Mouse (Mus musculus) liver, postnatal 0 days (tissue): Measurements from ENCODE around the gene Mea1. TPM values are rescaled to one million over a fixed set of nuclear protein-coding genes. Genes with fewer than 3 reads are reported as not detected.
A peak's percentile ranks its signal among the peaks of the same experiment; 100 is the strongest.

ENCODE experiments used
- ATAC-seq: fragments of 200-750 bp; cut with Nextera tagmentation; 2 replicates; pipeline ENCODE4 v1.8.0; 2017; ENCODE audit warnings: mild to moderate bottlenecking, moderate library complexity
- DNase-seq: peaks from one replicate; pipeline ENCODE4 v3.0.0-alpha.2; 2016
- H3K27ac ChIP-seq: fragments of 300-500 bp; sonication (generic); 2 replicates; pipeline ENCODE4 v1.5.1; 2014; ENCODE audit warnings: antibody characterized with exemption, moderate library complexity, mild to moderate bottlenecking, low read depth
- H3K27me3 ChIP-seq: fragments of 300-500 bp; sonication (generic); 2 replicates; pipeline ENCODE4 v1.6.1; 2014; ENCODE audit warnings: low read length, control low read depth, mixed read lengths; ENCODE audit not compliant: insufficient read depth
- H3K36me3 ChIP-seq: fragments of 300-500 bp; sonication (generic); replicated peaks from 2 replicates; pipeline ENCODE4 v1.6.1; 2014; ENCODE audit warnings: mild to moderate bottlenecking, control low read depth, low read length, moderate library complexity, mixed read lengths; ENCODE audit not compliant: insufficient read depth
- H3K4me1 ChIP-seq: fragments of 300-500 bp; sonication (generic); 2 replicates; pipeline ENCODE4 v1.6.1; 2014; ENCODE audit warnings: antibody characterized with exemption, mild to moderate bottlenecking, control low read depth; ENCODE audit not compliant: insufficient read depth
- H3K4me2 ChIP-seq: fragments of 300-500 bp; sonication (generic); 2 replicates; pipeline ENCODE4 v1.6.1; 2014; ENCODE audit warnings: low read depth, mild to moderate bottlenecking, low read length, moderate library complexity, mixed read lengths
- H3K4me3 ChIP-seq: fragments of 300-500 bp; sonication (generic); 2 replicates; pipeline ENCODE4 v1.5.1; 2014; ENCODE audit warnings: low read depth, low read length
- H3K9ac ChIP-seq: fragments of 300-500 bp; sonication (generic); replicated peaks from 2 replicates; pipeline ENCODE4 v1.6.1; 2014; ENCODE audit warnings: mild to moderate bottlenecking, moderate library complexity
- H3K9me3 ChIP-seq: fragments of 300-500 bp; sonication (generic); 2 replicates; pipeline ENCODE4 v1.6.1; 2016; ENCODE audit warnings: mild to moderate bottlenecking, control low read depth, low read length, mixed read lengths
- CTCF ChIP-seq: sonication (generic); IDR thresholded peaks from 2 replicates; pipeline ENCODE4 v1.5.1; 2016; ENCODE audit warnings: antibody characterized with exemption, low read depth
- EP300 ChIP-seq: IDR thresholded peaks from 2 replicates; pipeline ENCODE4 v1.6.1; 2016; ENCODE audit warnings: antibody characterized with exemption, low read depth, mild to moderate bottlenecking
- WGBS: fragments of 180-500 bp; shearing (Covaris S2); extraction: QIAGEN DNeasy Blood & Tissue Kit; methylation state at CpG from one replicate; pipeline ENCODE4 v1.1.7; 2014; ENCODE audit not compliant: insufficient replicate concordance; 5-methylcytosine and 5-hydroxymethylcytosine counted together
- polyA plus RNA-seq: library from polyadenylated mRNA; unstranded; fragments of >200 nt; fragmentation: Nextera tagmentation; extraction: Ambion mirVana; gene quantifications from 2 replicates; pipeline ENCODE4 v1.2.1, GENCODE M21; 2015

Gene Mea1
- polyA plus RNA-seq, 1 experiment from 2014 or later = 52.3 TPM

GRCm38 (mm10) chr17:46679843-46680759, 1.5 kb downstream of the Mea1 start:
- Histone ChIP-seq H3K27me3 (no peaks in the 10 kb centered on the region), H3K4me1 (peaks cover 21% of the 10 kb centered on the region), H3K9me3 (no peaks in the 10 kb centered on the region), H3K9ac (peak overlapping the region; percentile 81), H3K27ac (peak overlapping the region; percentile 91), H3K4me3 (peak overlapping the region; percentile 86), H3K36me3 (peaks cover 39% of the 10 kb centered on the region), H3K4me2 (peak overlapping the region; percentile 93)
- DNase-seq (peak; percentile 75), ATAC-seq (peak; percentile 18)
- under 1% methylated on average over 34 of the region's 34 CpGs for WGBS
- no peak for TF ChIP-seq EP300
- peak; percentile 36 for TF ChIP-seq CTCF

GRCm38 (mm10) chr17:46680760-46681373, 2.3 kb downstream of the Mea1 start, which contains the start of gene Klhdc3:
Gene Klhdc3 (minus strand): TSS chr17:46680914.
- Histone ChIP-seq H3K4me3 (peak within 1 kb of the TSS; percentile 86), H3K4me1 (peaks cover 20% of the 10 kb centered on the region), H3K4me2 (peak within 1 kb of the TSS; percentile 93), H3K27me3 (no peaks in the 10 kb centered on the region), H3K27ac (peak within 1 kb of the TSS; percentile 91), H3K9ac (peak within 1 kb of the TSS; percentile 81), H3K36me3 (peaks cover 46% of the 10 kb centered on the region), H3K9me3 (no peaks in the 10 kb centered on the region)
- ATAC-seq (peak; percentile 97), DNase-seq (peak; percentile 100)
- under 1% methylated on average over 49 of the region's 49 CpGs for WGBS
- TF ChIP-seq CTCF (no peak), EP300 (no peak)

- peak overlapping the region; percentile 93 for H3K4me2 ChIP-seq
- ATAC-seq = no peak
- no peaks in the 10 kb centered on the region for H3K9me3 ChIP-seq
- TF ChIP-seq EP300 = no peak
- peak overlapping the region; percentile 86 for H3K4me3 ChIP-seq
- 30% methylated on average over 12 of the region's 12 CpGs for WGBS
- peaks cover 46% of the 10 kb centered on the region for H3K36me3 ChIP-seq
- no peak overlapping the region for H3K27ac ChIP-seq
- peak overlapping the region; percentile 69 for H3K9ac ChIP-seq
- DNase-seq = no peak
- H3K27me3 ChIP-seq = no peaks in the 10 kb centered on the region
- H3K4me1 ChIP-seq = peaks cover 20% of the 10 kb centered on the region
These were observed 3.0 kb downstream of the Mea1 start for GRCm38 (mm10) chr17:46681466-46682118.

- WGBS = 84% methylated on average over 16 of the region's 16 CpGs
- no peak for DNase-seq
- Histone ChIP-seq H3K4me2 (no peak overlapping the region), H3K27me3 (no peaks in the 10 kb centered on the region), H3K4me3 (no peak overlapping the region), H3K36me3 (peaks cover 46% of the 10 kb centered on the region), H3K9ac (no peak overlapping the region), H3K4me1 (peaks cover 20% of the 10 kb centered on the region), H3K27ac (no peak overlapping the region), H3K9me3 (no peaks in the 10 kb centered on the region)
- TF ChIP-seq CTCF = no peak
- no peak for TF ChIP-seq EP300
- no peak for ATAC-seq
These were observed 4.2 kb downstream of the Mea1 start for GRCm38 (mm10) chr17:46682654-46683389.

- Histone ChIP-seq H3K27ac (no peak overlapping the region), H3K9me3 (no peaks in the 10 kb centered on the region), H3K4me2 (no peak overlapping the region), H3K4me3 (no peak overlapping the region), H3K9ac (no peak overlapping the region), H3K27me3 (no peaks in the 10 kb centered on the region), H3K4me1 (peaks cover 6% of the 10 kb centered on the region), H3K36me3 (peaks cover 44% of the 10 kb centered on the region)
- 78% methylated on average over 6 of the region's 6 CpGs for WGBS
- no peak for TF ChIP-seq CTCF
- TF ChIP-seq EP300 = no peak
- ATAC-seq (no peak), DNase-seq (no peak)
These were observed 7.3 kb downstream of the Mea1 start for GRCm38 (mm10) chr17:46685913-46686312.
